Mouse (Mus musculus) limb, embryonic 12.5 days (tissue): ENCODE results near the gene Rbfox3. TPM values are rescaled to one million over a fixed set of nuclear protein-coding genes. Genes with fewer than 3 reads are reported as not detected.

Experiments used
- ATAC-seq: fragments of 200-750 bp; cut with Nextera tagmentation; 2 replicates; pipeline ENCODE4 v1.8.0; 2017; ENCODE audit warnings: low read depth, moderate TSS enrichment; ENCODE audit not compliant: insufficient number of reproducible peaks, insufficient read depth, low FRiP score, low TSS enrichment
- H3K27ac ChIP-seq: fragments of 300-500 bp; sonication (generic); 2 replicates; pipeline ENCODE4 v1.5.1; 2016; ENCODE audit warnings: mild to moderate bottlenecking, moderate library complexity
- H3K27me3 ChIP-seq: fragments of 300-500 bp; sonication (generic); 2 replicates; pipeline ENCODE4 v1.6.1; 2016; ENCODE audit warnings: mild to moderate bottlenecking, moderate library complexity
- H3K36me3 ChIP-seq: fragments of 300-500 bp; sonication (generic); 2 replicates; pipeline ENCODE4 v1.6.1; 2016; ENCODE audit warnings: mild to moderate bottlenecking, moderate library complexity
- H3K4me1 ChIP-seq: fragments of 300-500 bp; sonication (generic); replicated peaks from 2 replicates; pipeline ENCODE4 v1.6.1; 2016
- H3K4me2 ChIP-seq: fragments of 300-500 bp; sonication (generic); 2 replicates; pipeline ENCODE4 v1.6.1; 2016; ENCODE audit warnings: mild to moderate bottlenecking, moderate library complexity
- H3K4me3 ChIP-seq: fragments of 300-500 bp; sonication (generic); replicated peaks from 2 replicates; pipeline ENCODE4 v1.5.1; 2016; ENCODE audit warnings: mild to moderate bottlenecking
- H3K9ac ChIP-seq: fragments of 300-500 bp; sonication (generic); replicated peaks from 2 replicates; pipeline ENCODE4 v1.6.1; 2016; ENCODE audit warnings: mild to moderate bottlenecking, moderate library complexity
- H3K9me3 ChIP-seq: fragments of 300-500 bp; sonication (generic); 2 replicates; pipeline ENCODE4 v1.6.1; 2016; ENCODE audit warnings: mild to moderate bottlenecking, moderate library complexity
- WGBS: fragments of 180-500 bp; shearing (Covaris S2); methylation state at CpG from one replicate; pipeline ENCODE4 v1.1.7; 2016; 5-methylcytosine and 5-hydroxymethylcytosine counted together
- polyA plus RNA-seq: library from polyadenylated mRNA; unstranded; fragments of >200 nt; fragmentation: Nextera tagmentation; extraction: Ambion mirVana; gene quantifications from 2 replicates; pipeline ENCODE4 v1.2.1, GENCODE M21; 2016

The Rbfox3 gene
- polyA plus RNA-seq, 1 experiment from 2014 or later = 3.9 TPM

DNA sequence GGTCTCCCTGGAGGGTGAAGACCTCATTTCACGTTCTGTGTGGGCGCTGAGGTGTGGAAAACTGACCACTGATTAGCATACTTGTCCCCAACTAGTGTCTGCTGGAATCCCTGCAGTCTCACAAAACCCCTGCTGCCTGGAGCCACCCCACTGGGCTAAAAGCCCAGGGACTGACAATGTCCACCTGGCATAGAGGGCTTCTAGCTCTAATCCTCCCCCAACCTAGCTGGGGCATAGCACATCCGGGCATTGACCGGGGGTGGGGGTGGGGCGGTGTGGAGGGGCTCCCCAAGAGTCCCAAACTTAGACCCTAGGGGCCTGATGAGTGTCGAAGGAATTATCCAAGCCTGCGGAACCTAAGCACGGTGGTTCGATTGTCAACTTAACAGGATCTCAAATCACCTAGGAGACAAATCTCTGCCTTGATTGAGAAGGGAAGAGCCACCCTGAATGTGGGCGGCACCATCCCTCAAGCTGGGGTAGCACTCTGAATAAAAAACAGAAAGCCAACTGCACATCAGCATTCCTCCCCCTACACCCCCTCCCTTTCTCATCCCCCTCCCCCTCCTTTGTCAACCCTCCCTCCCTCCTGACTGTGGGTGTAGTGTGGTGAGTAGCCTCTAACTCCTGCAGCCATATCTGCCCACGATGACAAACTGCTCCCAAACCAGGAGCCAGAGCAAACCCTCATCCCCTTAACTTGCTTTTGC is 29.5 kb downstream of the Rbfox3 start:
- H3K4me2 ChIP-seq = no peak overlapping the region
- no peak overlapping the region for H3K27ac ChIP-seq
- H3K4me3 ChIP-seq = no peak overlapping the region
- 39% methylated on average over 11 of the region's 11 CpGs for WGBS
- no peak overlapping the region for H3K9ac ChIP-seq
- H3K36me3 ChIP-seq = no peaks in the 10 kb centered on the region
- ATAC-seq = no peak
- 0 out of 2 replicates have a peak, but pooled peaks cover 2% of the 10 kb centered on the region for H3K9me3 ChIP-seq
- peaks cover 9% of the 10 kb centered on the region for H3K4me1 ChIP-seq
- no peaks in the 10 kb centered on the region for H3K27me3 ChIP-seq

DNA sequence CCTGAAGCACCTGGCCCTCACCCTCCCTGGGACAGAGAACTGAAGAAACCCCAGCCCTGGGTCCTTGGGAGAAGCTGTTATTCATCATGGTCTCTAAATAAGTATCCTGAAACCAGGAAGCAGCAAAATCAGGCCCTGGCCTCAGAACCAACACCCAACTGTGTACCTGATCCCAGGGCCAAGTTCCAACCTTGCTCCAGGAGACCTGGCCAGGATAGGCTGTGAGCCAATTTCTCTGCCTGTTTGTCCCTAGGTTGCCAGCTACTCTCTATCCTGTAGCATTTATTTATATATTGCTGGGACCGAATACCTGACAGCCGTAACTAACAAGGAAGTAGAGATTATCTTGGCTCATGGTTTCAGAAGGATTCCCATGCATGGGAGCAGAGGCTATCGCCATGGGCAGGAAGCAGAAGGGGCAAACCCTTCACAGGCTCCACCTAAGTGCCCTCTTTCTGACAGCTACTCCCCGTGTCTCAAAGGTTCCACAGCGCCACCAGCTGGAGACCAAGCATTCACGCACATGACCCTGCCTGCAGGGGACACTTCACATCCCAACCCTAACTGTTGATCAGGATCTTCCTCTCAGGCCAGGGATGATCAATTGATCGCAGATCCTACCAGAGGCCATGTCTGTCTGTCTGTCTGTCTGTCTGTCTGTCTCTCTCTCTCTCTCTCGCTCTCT is 31.8 kb downstream of the Rbfox3 start:
- H3K4me1 ChIP-seq = peaks cover 21% of the 10 kb centered on the region

DNA sequence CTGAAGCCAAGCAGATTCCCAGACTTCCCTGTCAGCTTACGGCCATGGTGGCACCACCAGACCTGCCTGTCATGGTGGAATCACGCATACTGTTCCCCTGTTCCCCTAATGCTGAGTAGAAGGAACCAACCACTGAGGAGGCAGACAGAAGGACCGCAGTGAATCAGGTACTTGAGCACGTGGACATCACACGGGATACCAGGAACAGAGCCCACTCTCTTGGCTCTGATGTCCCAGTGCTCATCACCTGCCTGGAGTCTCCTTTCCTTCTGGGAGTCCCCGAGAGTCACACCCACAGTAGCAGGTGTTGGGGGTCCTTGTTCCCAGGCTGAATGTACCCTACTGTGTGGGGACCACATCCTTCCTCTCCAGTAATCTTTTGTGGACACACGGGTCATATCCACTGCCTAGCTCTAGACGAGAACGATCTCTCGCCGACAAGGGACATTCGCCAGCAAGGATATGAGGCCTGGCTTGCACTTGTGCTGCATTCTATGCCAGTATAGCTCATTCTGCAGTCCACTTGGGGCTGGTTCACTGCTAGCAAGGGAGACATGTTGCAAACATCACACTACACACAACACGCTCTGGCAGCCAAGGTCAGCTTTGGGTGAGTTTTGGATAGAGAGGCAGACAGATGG is 32.7 kb downstream of the Rbfox3 start:
- no peaks in the 10 kb centered on the region for H3K9me3 ChIP-seq
- 93% methylated on average over 13 of the region's 13 CpGs for WGBS
- peaks cover 29% of the 10 kb centered on the region for H3K4me1 ChIP-seq
- H3K9ac ChIP-seq = no peak overlapping the region
- no peak overlapping the region for H3K27ac ChIP-seq
- no peaks in the 10 kb centered on the region for H3K36me3 ChIP-seq
- no peak for ATAC-seq
- H3K27me3 ChIP-seq = no peaks in the 10 kb centered on the region
- H3K4me2 ChIP-seq = no peak overlapping the region
- no peak overlapping the region for H3K4me3 ChIP-seq

More for the DNA sequence above, 31.8 kb downstream of the Rbfox3 start:
- ATAC-seq = no peak
- Histone ChIP-seq H3K9me3 (no peaks in the 10 kb centered on the region), H3K9ac (no peak overlapping the region), H3K27me3 (no peaks in the 10 kb centered on the region), H3K4me3 (no peak overlapping the region), H3K27ac (no peak overlapping the region), H3K36me3 (no peaks in the 10 kb centered on the region), H3K4me2 (no peak overlapping the region)
- WGBS = 89% methylated on average over 8 of the region's 8 CpGs

DNA sequence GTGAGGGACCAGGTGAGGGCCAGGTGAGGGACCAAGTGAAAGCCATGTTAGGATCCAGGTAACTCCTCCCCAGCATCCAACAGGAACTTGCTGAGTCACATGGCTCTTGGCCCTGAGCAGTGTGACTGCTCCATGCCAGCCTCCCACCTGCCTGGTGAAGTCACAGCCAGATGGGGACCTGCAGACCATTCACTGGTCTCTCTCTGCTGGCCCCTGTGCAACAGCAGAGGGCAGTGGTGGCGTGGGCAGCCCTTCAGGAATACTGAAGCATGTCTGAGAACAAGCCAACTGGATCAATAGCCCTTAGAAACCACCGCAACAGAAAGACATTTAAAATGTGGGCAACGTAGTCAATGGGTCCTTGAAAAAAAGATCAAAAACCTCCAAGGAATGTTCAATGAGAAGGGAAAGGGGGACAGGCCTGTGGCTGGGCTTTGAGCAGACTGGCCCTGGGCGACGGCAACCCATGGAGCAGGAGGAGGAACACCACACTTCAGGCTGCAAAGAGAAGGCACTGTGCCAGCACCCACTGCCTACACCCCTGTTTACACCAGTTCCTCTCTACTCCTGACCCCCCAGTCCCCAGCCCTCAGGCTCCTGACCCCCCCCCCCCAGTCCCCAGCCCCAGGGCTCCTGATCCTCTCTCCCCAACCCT is 36.0 kb downstream of the Rbfox3 start:
- no peaks in the 10 kb centered on the region for H3K27me3 ChIP-seq
- H3K9ac ChIP-seq = no peak overlapping the region
- no peak overlapping the region for H3K4me2 ChIP-seq
- no peak overlapping the region for H3K27ac ChIP-seq
- no peak overlapping the region for H3K4me3 ChIP-seq
- no peaks in the 10 kb centered on the region for H3K36me3 ChIP-seq
- H3K4me1 ChIP-seq = peaks cover 20% of the 10 kb centered on the region
- no peak for ATAC-seq
- H3K9me3 ChIP-seq = no peaks in the 10 kb centered on the region
- WGBS = 60% methylated on average over 5 of the region's 5 CpGs

DNA sequence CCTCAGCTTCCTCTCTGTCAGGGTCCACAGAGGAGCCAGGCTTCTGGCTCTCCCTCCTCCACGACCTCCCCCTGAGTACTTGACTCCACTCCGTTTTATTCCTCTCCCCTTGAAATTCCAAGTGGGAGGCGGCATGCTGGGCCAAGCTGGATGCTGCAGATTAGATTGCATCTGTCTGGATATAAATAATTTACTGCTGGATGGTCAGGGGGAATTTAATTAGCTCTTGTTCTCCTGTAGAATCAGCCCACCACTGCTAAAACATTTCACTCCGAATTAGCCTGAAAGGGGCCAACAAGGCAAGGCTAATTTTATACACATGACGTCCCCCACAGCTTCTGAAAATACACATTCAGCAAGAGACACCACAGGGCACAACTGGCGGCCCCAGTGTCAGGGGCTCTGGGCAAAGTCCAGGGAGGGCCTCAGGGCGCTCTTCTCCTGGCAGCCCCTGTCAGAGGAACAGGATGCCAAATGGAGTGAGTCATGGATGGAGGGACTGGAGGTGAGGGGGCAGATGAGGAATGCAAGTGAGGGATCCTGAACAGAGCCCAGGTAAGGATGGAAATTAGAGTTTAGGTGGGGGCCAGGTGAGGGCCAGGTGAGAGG is 36.8 kb downstream of the Rbfox3 start:
- H3K9me3 ChIP-seq = no peaks in the 10 kb centered on the region
- WGBS = 32% methylated on average over 7 of the region's 7 CpGs
- H3K4me3 ChIP-seq = no peak overlapping the region
- no peak overlapping the region for H3K4me2 ChIP-seq
- H3K9ac ChIP-seq = 0 out of 2 replicates have a peak overlapping the region, but pooled peaks have one; percentile 8
- no peak for ATAC-seq
- peaks cover 20% of the 10 kb centered on the region for H3K4me1 ChIP-seq
- H3K36me3 ChIP-seq = no peaks in the 10 kb centered on the region
- no peak overlapping the region for H3K27ac ChIP-seq
- no peaks in the 10 kb centered on the region for H3K27me3 ChIP-seq

DNA sequence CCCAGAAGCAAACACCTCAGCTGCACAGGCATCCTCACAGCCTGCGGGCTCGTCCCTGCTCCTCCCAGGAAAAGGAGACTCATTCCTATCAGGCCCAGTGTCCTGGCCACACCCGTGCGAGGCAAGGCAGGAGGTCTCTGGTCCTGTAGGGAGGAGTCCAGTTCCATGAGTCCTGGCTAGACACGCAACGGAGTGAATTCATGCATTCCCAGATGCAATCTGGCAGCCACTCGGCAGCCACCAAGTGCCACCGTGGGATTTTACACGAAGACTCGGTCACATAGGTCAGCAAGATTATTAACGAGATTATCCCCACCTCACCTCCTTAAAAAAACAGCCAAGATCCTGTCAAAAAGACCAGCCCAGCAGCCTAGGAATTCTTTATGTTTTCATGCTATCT is 37.4 kb downstream of the Rbfox3 start:
- Histone ChIP-seq H3K4me1 (peaks cover 20% of the 10 kb centered on the region), H3K4me2 (no peak overlapping the region), H3K27me3 (no peaks in the 10 kb centered on the region), H3K9ac (no peak overlapping the region), H3K36me3 (no peaks in the 10 kb centered on the region), H3K27ac (no peak overlapping the region), H3K4me3 (no peak overlapping the region), H3K9me3 (no peaks in the 10 kb centered on the region)
- ATAC-seq = no peak
- 62% methylated on average over 11 of the region's 11 CpGs for WGBS

DNA sequence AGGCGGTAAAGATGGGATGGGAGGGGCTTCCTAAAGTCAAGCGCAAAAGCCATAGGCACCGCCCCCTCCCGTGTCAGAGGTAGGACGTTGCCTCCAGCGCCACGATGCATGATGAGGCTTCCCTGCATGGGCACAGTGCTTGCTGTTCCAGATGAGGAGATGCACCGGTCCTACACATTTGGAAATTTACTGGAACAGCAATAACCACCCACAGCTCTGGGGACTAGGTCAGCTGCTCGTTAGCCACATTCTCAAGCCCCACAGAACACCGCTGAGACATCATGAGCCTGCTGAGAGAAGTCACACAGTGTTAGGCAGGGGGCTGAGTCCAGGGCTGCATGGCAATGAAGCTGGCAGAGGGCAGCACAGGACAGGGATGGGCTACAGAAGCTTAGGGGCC is 39.9 kb downstream of the Rbfox3 start:
- Histone ChIP-seq H3K4me2 (no peak overlapping the region), H3K9me3 (no peaks in the 10 kb centered on the region), H3K4me3 (no peak overlapping the region), H3K9ac (no peak overlapping the region), H3K27ac (no peak overlapping the region), H3K4me1 (peaks cover 20% of the 10 kb centered on the region), H3K27me3 (no peaks in the 10 kb centered on the region), H3K36me3 (no peaks in the 10 kb centered on the region)
- WGBS = 72% methylated on average over 10 of the region's 10 CpGs
- no peak for ATAC-seq

DNA sequence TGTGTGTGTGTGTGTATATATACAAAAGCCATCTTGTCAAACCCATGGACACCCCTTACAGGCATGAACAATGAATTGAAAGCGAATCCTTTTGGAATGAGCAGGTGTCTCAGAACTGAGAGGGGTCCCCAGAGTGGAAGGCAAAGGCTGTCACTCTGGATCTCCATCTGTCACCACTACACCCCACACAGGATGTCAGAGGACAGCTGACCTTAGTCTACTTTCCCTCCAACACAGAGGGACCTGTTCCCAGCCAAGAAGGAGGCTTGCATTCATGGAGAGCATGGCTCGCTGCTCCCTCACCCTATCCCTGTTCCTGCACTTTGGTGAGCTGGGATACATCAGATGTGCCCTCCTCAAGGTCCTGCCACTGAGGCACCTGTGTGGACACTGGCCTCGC is 48.0 kb downstream of the Rbfox3 start:
- Histone ChIP-seq H3K9me3 (0 out of 2 replicates have a peak, but pooled peaks cover 8% of the 10 kb centered on the region), H3K4me3 (no peak overlapping the region), H3K36me3 (no peaks in the 10 kb centered on the region), H3K4me2 (no peak overlapping the region), H3K27me3 (no peaks in the 10 kb centered on the region), H3K4me1 (peaks cover 4% of the 10 kb centered on the region; the same call in 1 of the 2 replicates), H3K9ac (no peak overlapping the region), H3K27ac (no peak overlapping the region)
- 81% methylated on average over 3 of the region's 3 CpGs for WGBS
- ATAC-seq = no peak

DNA sequence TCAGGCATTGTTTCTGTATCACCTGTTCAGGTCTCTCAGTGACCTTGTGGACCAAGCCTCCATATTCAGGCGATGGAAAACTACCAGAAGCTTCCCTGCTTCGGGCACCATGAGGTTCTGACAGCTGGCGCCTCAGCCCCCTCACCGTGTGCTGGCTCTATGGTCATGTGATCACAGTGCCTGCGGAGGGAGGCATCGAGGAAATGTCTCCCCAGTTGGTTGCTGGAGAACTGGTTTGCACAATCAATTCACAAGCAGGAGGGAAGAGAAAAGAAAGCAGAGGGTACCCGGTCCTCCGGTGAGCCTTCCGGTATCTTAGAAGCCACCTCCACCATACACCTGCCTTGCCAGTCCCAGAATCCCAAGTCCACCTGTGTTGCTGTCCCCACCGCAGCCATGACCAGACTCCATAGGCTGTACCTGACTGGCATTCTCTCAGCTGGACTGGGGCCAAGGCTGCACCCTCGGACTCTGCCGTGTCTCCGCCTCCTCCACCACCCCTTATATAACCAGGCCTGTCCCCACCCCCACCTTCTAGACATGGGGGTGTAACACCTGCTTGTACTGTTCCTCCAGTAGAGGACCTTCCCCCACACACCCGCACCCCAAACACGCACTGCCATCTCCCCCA is 49.5 kb downstream of the Rbfox3 start:
- H3K4me1 ChIP-seq = peaks cover 4% of the 10 kb centered on the region; the same call in 1 of the 2 replicates
- H3K4me2 ChIP-seq = no peak overlapping the region
- 0 out of 2 replicates have a peak, but pooled peaks cover 8% of the 10 kb centered on the region for H3K9me3 ChIP-seq
- H3K27me3 ChIP-seq = no peaks in the 10 kb centered on the region
- no peak overlapping the region for H3K4me3 ChIP-seq
- WGBS = 89% methylated on average over 15 of the region's 15 CpGs
- no peak overlapping the region for H3K27ac ChIP-seq
- ATAC-seq = no peak
- H3K9ac ChIP-seq = no peak overlapping the region
- H3K36me3 ChIP-seq = no peaks in the 10 kb centered on the region

DNA sequence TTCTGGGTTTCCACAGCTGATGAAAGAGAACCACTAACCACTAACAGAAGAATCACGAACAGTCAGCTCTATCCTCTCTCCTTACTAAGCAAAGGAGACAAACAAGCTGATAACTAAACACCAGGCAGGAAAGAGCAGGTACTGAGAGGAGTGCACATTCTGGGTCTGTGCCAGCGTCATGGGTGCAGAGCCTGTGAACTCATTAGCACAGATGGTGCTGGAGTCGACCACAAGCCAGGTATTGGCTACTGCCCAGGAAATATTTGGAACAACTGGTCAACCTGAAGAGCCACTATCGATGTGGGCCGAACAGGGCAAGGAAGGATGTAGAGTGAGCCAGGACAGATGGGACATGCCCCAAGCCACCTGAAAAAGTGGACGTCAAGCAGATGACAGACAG is 50.2 kb downstream of the Rbfox3 start:
- Histone ChIP-seq H3K9ac (no peak overlapping the region), H3K36me3 (no peaks in the 10 kb centered on the region), H3K27me3 (no peaks in the 10 kb centered on the region), H3K9me3 (0 out of 2 replicates have a peak, but pooled peaks cover 8% of the 10 kb centered on the region), H3K4me2 (no peak overlapping the region), H3K4me1 (peaks cover 4% of the 10 kb centered on the region; the same call in 1 of the 2 replicates), H3K27ac (no peak overlapping the region), H3K4me3 (no peak overlapping the region)
- 89% methylated on average over 6 of the region's 6 CpGs for WGBS
- ATAC-seq = no peak
